Mouse (Mus musculus): ENCODE measurements around the gene Slc35b2.
A peak's percentile ranks its signal among the peaks of the same experiment; 100 is the strongest.

Gene Slc35b2

DNA sequence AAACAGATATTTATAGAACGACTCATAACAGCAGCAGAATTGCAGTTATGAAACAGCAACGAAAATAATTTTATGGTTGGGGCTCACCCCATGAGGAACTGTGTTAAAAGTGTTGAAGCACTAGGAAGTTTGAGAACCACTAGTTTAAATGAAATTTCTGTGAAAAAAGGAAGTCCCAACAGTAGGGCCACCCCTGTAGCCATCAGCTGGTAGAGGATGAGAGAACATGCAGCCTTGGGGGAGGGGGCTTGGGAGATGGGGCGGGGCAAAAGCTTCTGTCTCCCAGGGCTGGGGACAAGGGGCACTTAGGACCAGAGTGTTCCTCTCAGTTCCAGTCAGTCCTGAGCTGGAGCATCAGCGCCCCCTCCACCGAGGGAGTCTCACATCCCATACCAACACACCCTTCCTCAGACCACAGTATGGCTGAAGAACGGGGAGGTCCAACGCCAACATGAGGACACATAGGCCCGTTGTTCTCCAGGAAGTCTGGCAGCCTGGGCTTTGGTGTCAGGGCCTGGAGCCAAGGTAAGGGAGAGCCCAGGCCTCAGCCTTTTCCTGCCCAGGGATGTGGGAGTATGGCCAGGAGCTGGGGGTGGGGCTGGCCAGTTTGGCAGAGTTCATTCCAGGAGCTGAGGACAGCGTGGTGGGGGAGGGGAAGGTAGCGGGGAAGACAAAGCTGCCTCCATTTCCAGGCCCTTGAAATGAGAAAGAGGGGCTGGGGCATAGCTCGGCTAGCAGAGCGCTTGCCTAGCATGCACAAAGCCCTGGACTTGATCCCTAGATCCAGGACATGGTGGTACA lies 20.6 kb downstream of the Slc35b2 start:
- peak; percentile 84 for DNase-seq (ENCODE audit: low spot score)

DNA sequence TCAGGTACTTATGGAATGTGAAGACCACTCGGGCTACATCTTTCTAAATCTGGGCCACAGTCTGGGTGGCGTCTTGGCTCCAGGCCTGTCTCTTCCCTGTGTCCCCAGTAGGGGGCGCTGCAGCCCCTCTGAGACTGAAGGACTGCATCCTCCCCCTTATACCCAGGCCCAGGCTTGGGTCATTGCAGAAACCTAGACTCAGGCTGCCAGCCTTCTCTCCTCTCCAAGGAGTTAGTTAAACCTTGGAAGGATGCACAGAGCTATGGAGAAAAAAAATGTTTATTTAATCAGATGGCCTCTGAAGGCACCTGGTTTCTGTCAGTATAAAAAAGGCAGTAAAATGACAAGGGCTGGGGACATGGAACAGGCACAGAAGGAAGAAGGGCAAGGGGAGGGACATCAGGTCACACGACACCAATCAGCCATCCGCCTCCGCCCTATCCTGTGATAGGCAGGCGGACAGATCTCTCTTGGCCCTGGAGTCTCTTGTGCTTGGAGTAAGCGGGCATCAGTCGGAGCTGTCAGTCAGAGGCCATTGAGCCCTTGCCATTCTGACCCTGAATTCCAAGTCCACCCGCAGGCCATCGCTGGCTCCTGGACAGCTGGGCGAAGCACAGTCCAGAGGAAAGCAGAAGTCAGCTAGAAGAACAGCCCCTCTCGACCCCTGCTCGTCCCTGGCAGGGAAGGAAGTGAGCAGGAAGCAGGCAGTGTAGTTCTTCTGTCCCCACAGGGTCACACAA lies 21.4 kb downstream of the Slc35b2 start:
- peak; percentile 71 for DNase-seq (ENCODE audit: low spot score)

DNA sequence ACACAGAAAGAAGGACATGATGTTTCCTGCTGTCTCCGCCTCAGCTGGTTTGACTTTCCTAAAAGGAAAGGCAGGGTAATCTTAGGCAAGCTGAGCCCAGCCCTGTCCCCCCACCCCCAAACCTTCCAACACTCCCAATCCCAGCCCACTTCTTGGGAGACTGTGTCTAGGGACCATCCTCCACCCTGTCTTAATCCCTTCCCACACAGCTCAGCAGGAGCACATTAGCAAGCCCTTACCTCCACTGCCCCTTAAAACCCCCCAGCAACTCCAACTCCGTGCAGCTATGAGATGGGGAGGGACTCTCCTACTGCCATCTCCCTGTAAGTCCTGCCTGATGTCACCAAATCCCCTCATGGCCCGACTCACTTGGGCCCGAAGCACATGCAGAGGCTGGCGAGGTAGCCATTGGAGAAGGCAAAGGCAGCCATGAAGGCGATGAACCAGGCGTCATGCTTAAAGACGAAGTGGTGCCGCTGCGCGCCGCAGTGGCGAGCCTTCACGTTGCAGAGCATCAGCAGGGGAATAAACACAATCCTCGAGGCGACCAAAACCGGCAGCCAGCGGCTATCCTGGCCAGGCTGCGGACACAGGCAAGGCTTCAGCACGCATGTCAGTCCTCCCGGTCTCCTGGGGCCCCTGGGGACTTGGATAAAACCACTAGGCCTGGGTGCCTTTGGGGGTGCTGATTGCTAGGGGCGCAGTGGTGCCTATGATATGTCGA lies 22.2 kb downstream of the Slc35b2 start:
- DNase-seq (ENCODE audit: low spot score) = no peak

DNA sequence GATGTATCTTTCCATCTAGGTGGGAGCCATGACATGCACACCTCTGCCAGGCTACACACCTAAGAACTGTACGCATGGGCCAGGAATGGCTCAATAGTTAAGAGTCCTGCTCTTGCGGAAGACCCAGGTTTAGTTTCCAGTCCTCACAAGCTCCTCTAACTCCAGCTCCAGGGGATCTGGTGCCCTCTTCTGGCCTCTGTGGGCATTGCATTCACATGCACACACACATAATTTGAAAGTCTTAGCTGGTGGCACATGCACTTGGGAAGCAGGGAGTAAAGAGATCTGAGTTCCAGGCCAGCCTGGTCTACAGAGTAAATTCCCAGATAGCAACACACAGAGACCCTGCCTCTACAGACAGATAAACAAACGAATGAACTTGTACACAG lies 22.8 kb downstream of the Slc35b2 start:
- DNase-seq (ENCODE audit: low spot score) = no peak

DNA sequence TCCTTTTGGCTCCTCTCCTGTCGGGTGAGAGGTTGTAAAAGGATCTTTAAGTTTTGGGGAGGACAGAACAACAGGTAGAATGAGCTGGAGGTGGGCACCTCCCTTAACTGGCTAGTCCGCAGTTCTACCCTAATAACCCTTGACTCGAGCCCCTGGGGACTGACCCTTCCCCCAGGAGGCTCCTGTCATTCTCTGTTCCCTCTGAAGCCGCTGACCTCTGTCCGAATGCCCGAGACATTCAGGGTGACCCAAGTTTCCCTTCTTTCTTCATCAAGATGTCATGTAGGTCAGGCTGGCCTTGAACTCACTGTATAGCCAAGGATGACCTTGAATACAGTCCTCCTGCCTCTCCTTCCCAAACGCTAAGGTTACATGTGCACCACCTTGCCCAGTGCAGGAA lies 24.7 kb downstream of the Slc35b2 start:
- no peak for DNase-seq (ENCODE audit: low spot score)

DNA sequence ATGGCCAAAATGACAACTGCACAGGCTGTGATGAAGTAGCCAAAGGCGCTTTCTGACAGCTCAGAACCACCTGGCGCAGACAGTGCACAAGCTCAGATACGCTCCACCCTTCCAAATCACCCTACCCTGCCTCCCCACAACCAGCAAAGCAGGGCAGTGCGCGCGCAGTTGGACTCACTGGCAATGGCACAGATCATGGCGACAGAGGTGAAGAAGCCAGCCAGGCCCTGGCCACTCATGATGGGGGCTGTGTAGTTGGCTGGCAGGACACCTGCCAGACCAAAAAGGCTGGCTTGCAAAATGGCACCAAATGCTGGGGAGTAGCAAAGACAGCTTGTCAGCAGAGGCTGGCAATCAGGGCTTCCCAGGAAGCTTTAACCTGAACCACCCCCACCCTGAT lies 25.6 kb downstream of the Slc35b2 start:
- DNase-seq (ENCODE audit: low spot score) = no peak

DNA sequence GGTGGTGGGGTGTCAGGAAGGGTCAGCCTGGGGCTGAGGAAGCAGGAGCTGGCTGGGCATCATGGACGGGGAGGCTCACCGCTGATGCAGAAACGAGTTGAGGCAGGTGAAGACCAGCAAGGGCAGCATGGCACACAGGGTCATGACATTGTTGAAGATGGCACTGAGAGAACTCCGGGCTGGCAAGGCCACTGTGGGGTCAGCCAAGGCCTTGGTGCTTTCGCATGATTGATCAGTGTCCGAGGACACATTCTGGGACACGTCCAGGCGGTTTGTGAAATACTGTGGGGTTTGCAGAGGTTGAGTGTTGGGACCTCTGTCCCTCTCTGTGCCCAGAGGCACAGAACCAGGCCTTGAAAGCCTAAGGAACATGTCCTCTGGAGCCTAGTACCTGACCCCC lies 26.2 kb downstream of the Slc35b2 start:
- no peak for DNase-seq (ENCODE audit: low spot score)

DNA sequence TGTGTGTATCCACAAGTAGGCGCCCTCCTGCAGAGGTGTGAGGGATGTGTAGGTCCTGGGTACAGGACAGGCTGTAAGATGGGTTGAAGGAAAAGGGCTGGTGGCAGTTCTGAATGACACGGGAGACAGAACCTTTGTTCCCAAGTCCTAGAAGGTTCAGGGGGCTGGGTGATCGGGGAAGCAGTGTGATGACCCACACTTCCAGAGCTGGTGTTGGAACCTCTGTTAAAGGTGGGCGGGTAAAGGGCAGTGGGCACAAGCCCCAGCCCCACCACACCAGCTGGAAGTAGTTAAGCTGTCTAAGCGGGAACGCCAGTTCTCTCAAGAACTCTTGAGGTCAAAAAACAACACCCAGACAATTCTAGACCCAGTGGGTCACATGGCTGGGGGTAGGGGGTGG lies 26.7 kb downstream of the Slc35b2 start:
- no peak for DNase-seq (ENCODE audit: low spot score)

DNA sequence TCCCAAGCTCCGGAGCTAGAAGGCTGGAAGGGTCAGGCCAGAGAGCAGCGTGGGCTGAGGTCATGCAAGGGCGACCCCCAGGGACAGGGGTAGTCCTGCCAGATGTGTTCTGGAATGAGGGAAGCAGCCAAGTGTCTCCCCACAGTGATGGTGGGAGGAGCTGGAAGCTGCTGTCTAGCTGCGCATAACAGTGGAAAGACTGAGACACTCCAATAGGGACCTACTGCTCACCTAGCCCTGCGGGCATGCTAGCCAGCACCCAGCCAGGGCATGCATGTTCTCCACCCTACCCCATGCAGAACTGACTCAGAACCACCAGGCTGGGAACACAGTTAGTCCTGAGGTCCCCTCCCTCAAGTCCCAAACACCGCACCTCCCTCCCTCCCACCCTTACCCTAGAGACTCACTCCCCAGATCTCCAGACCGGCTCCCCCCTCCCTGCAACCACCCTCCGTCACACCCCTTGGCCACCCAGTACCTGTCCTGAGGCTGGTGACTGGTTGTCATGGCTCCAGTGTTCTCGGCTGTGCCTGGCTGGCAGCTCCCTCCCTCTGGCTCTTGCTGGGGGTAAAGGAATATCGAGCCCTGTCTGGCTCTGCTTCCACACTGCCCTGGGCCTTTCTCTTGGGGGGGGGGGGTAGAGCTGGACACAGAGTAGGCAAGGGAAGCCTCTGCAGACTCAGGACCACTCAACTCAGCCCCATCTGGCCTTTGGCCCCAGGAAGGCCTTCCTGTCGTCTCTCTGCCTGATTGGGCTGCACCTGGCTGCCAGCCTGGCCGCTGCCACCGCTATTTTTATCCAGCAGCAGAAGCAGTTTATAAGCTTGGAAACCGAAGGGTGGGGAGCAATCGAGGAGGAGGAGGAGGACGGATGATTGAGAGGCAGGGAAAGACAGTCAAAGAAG lies 28.3 kb downstream of the Slc35b2 start:
- DNase-seq (ENCODE audit: low spot score) = no peak

DNA sequence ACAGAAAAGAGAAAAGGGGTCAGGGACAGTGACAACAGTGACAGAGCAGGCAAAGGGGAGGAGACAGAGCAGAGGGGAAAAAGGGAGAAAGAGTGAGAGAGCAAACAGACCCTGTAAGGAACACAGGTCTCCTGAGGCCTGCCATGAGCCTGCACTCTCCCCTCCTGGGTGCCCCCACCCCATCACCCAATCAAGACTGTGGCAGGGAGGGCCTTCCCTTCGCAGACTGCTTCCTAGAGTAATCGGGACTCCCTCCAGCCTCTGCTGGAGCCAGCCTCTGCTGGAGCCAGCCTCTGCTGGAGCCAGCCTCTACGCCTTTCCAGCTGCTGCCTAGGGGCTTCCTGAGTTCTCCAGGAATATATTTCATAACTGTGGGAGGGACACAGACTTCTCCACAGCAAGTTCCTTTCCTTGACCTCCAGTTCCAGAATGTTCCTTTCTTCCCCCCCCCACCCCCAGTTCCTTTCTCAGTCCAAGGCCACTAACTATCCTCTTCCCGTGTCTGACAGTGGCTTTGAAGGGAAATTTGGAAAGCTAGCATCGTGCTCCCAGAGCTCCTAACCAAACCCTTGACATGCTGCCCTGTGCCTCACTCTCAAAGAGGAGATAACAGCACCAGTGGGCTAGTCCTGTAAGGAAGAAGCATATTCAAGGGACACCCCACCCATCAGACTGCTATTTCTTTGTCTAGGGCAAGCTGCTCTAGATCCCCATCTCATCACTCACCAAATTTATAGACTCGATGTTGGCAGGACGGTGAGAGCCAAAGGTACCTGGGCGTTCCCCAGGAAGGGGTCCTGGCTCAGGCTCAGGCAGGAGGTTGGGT lies 29.1 kb downstream of the Slc35b2 start:
- peak; percentile 47 for DNase-seq (ENCODE audit: low spot score)

DNA sequence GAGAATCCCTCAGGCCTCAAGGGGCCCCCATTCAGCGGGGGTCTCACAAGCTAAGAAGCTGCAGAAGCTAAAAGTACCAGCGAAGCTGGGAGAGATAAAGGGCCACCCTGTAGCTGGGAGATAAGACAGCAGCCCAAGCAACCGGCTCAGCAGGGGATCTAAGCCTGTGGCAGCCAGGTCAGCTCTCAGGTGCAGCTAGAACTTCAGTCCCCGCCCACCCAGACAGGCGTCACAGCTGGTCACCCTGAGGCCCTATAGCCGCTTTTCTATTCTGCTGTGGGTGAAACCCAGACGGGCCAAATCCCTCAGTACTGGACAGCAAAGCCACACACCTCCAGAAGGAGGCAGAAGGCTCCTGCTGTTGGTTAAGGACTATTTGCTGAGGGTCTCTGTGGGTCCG lies 29.8 kb downstream of the Slc35b2 start:
- DNase-seq (ENCODE audit: low spot score) = no peak

DNA sequence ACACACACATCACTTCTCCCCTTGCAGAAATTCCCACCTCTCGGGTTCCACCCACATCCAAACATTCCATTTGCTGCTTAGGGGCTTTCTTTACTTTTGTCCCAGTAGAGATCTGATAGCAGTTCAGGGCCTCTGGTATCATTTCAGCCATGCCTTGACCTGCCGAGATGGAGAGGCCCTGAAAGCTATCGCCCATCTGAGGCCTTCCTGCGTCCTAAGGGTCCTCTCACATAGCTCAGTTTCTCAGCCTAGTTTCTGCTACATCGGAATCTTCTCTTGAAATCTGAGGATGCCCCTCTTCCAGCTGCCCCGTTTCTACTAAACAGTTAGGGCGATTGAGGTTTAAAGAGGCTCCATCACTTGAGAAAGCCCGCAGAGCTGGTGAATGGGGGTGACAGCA lies 30.5 kb downstream of the Slc35b2 start:
- DNase-seq (ENCODE audit: low spot score) = no peak

DNA sequence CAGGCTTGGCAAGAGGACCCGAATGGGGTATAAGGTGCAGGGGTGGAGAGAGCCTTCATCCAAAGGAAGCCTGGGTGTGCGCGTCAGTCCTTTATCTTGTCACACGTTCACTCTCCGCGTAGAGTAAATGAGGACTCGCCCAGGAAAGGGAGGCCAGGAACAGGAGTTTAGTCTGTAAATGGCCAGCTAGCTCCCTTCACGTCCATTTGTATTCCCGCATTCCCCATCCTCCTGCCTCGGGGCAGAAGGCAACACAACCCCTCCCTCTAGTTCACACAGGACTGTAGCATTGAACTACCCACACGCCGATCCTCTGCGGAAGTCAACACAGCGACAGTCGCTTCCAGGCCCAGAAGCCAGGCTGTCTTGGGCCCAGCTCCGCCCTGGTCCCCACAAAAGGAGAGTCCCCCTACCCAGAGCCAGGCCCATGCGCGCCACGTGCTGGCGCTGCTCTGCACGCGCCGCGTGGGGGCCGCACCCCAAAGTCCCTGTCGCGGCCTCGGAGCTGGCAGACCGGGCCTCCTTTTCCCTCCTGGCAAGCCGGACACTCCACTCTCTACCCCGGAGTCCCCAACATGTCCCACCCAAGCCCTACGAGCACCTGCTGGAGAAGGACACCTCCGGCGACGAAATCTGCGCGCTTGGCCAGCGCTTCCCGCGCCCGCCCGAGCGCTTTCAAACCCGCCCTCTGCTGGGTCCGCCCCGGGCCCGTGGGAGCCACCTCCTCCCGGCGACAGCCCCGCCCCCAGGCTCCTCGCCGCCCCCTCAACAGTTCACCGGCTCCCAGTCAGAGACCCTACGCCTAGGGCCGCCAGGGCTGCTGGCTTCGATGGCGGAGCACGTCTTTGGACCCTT lies 31.4 kb downstream of the Slc35b2 start:
- peak; percentile 76 for DNase-seq (ENCODE audit: low spot score)

DNA sequence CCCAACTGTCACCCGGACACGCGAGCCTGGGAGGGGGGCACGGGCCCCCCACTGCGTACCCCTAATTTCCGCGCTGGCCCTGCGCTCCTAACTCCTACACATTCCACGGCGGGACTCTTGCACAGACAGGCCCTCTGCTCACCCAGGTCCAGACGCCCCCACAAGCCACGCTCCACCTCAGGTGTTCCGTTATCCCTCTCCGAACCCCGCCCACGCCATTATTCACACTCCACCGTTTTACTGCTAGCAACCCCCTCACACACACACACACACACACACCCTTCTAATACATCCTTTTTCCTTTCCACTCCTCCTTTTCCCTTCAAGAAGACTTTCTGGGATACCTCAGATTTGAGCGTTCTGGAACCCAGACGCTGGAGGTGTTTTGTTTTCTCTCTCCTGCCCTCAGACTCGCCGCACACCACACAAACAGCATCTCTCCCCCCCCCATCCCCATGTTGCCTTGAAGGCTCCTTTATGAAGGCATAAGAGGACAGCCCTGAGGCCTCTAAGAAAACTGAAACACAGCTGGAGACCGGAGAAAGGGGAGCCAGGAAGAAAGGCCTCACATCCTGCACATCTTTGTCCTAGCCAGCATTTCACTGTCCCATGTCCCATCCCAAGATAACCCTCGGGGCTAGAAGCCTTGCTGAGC lies 32.2 kb downstream of the Slc35b2 start:
- DNase-seq (ENCODE audit: low spot score) = no peak

DNA sequence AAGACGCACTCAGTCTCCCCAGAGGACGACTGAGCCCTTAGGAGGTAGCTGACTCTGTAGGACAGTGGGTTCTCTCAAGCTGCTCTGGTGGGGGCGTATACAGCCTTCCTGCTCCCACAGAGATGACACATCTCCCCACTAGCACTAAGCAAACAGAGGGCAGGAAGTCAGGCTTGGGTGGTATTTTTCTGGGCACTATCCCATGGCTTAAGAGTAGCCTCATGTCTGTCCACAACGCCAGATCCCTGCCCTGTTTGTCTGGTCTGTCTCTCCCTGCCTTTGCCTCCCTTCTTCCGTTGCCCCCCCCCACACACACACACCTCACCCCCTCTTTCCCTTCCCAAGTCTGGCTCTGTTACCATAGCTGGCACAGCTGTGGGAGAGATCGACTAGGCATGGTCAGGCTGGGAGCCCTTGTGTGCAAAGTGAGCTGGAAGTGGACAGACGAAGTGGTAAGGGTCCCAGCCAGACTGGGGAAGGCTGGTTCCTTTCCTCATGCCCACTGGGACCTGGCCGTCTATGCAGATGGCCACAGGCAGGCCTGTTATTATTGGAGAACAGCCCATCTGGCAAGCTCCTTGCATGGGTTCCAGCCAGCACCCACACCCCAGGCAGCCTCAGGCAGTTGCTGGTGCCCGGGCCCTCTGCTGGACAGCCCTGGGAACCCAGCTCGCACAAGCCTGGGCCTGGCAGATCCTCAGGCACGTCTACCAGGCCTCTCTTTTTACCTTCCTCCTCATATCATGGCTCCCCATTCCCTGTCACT lies 33.1 kb downstream of the Slc35b2 start:
- DNase-seq (ENCODE audit: low spot score) = peak; percentile 81

DNA sequence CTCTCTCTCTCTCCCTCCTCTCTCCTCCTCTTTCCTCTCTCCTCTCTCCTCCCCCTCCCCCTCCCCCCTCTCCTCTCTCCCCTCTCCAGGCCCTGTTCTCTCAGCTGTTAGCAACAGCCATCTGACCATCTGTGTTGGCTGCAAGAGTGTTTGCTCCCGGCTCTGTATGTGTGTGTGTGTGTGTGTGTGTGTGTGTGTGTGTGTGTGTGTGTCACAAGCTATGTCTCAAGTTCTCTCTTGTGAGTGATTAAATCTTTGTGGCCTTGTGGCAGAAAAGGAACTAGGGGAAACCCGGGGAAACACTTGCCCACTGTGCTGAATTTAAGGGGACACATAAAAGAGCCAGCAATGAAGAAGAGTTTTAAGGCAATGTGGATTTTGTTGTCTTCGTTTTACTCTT lies 34.1 kb downstream of the Slc35b2 start:
- DNase-seq (ENCODE audit: low spot score) = no peak

DNA sequence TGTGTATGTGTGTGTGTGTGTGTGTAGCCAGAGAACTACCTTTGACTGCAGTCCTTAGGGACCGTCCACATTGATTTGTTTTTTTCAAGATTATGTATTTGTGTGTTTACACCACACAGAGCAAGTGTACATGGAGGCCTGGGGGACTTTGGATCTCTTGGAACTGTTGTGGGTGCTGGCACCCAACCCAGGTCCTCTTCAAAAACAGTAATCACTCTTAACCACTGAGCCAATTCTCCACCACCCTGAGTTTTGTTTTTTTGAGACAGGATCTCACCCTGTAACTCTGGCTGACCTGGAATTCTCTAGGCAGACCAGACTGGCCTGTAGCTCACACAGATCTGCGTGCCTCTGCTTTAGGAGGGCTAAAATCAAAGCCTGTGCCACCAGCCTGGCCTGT lies 34.7 kb downstream of the Slc35b2 start:
- DNase-seq (ENCODE audit: low spot score) = no peak

DNA sequence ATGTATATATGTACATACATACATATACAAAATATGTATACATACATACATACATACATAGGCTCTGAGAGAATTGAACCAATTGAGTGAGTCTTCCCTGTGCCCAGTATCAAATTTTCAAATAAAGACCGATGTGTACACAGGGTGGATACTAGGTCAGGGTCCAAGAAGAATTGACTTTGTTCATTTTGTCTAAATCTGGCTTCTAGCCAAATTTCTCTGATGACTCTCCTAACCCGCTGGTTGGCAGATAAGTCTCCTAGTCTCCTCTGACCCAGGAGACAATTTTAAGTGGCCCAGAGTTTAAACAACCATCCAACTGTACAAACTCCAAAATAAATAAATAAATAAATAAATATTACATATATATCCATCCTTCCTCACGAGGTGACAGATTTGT lies 35.2 kb downstream of the Slc35b2 start:
- DNase-seq (ENCODE audit: low spot score) = no peak

Measured in urinary bladder, postnatal 14 days (tissue).